Mouse (Mus musculus): ENCODE measurements around the gene Pard3.

The Pard3 gene

DNA sequence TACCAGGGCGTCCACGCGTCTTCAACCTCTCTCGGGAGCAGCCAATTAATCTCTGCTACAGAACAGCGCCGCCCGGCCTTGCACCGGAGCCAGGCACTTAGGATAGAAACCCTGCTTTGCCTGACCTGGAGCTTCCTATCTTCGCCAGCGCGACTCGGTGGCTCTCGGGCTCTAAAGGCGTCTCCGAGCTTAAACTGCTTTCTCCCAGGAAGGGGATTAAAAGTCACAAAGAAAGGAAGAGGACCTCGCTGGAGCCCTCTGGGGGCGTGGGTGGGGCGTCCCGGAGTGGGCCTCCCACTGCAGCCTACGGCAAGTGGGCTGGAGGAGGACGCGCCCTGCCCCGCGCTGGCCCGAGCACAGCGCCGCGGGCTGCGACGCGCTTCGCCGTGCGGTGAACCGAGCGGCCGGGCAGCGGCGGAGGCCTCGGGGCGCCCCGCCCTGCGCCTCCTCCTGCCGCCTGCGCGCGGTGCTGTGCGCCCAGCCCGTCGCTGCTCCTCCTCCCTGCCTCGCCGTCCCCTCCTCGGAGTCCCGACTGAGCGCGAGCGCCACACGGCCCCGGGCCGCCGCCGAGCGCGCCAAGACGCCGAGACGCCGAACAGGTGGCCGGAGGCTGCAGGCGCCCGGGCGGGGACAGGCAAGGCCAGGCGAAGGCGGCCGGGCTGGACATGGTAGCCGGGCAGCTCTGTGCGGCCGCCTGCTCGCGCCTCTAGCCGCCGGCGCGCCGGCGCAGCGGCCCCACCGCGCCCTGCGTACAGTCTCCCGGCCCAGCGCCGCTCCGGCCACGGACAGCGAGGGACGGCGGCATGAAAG is at the start of gene Pard3:
TSS of gene Pard3 (plus strand) at position 343 of the 810 bp plus-strand sequence.
- peak; percentile 66 for DNase-seq

DNA sequence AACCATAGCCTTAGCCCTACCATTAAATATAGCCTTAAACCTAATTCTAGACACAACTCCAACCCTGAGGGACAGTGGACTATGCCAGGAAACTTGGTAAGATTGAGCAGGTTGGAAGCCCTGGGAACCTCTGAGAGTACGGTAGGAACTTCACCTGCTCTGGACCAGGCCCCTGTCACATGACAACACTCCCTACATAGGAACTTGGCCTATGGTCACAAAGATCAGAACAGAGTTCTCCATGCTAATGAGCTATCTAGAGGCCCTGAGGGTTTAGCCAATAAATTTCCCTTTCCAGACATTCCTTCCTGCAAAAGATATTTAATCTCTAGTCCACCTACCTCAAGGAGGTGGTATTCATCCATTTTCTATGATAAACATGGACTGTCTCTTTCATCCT is 41.9 kb upstream of the Pard3 start:
- DNase-seq, result no peak

DNA sequence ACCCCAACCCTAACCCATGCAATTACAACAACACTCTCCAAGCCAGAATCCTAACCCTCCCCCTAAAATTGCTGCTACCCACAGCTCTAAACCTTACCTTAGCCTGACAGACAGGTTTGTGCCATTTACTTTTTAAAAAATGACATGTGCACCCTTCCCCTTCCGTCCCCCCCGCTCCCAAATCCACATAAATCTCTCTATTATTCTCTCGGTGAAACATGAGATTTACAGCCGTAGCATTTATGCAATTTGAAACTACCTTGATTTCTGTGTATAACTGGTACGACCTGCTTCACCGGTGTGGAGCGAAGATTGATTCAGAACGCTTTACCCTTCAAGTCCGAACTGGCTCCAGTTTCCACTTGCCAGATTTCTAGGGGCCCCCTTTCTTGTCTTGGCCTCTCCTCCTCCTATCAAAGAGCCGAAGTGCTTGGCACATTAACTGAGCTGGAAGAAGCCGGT is 38.4 kb upstream of the Pard3 start:
- DNase-seq, result no peak

DNA sequence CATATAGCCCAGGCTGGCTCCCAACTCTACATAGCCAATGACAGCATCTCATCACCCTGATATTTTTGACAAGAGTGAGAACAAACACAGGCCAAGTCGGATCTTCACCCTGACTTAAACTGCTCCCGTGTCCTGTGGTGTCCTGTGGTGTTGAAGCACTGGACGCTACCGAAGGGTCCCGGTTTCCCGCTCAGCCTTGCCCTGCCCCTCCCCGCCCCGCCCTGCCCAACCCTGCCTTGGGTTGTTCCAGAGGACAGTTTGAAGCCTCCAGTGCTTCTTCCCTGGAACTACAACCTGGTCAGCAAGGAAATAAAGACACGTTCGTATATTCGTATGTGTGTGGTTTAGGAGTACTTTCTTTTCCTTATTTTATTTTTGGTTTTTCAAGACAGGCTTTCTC is 37.9 kb upstream of the Pard3 start:
- DNase-seq, result no peak

DNA sequence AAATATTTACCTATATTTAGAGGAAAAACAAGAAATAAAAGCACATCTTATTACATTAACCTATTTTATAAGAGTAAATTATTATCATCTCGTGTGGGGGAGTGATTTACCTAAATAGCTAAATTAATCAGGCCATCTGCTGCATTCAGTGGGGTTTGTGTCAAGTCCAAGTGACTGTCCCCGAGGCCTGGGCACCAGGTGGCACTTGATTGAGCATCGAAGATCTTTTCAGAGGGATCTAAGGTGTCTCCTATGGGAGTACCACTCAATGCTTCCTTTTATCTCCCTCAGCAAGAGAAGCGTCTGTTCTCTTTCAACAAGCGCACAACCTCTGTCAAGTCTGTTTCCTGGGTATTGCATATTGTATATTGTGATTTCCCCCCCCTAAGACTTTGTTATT is 32.2 kb upstream of the Pard3 start:
- no peak for DNase-seq

DNA sequence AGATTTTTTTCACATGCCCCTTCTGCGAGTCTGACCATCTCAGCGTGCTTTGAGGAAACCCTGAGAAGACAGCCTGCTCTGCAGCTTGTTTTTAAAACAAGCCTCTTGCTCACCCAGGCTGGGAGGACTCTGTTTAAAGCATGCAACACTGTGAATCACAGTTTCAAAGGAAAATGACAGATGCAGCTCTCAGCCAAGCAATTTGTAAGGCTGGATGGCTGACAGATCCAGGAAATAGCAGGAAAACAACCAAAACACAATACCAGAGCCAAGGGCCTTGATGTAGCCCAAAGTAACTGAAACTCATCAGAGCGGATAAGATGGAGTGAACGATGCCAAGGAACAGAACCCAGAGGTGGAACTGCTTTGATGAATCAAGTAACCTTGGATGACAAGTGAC is 24.8 kb upstream of the Pard3 start:
- DNase-seq, result peak; percentile 9

DNA sequence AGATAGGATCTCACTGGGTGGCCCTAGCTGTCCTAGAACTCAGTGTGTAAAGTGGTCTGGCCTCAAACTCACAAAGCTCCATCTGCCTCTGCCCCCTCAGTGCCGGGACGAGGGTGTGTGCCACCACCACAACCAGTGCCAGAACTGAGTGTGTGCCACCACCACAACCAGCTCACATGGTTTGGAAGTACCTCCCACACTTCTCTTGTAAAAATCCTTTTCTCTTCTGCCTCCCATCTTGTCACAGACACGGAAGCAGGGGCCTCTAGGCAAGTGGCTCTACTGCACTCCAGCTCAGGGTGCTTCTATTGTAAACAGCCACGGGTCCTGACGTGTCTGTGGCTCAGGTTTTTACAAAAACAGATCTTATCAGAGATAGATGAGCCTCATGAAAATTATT is 13.7 kb upstream of the Pard3 start:
- no peak for DNase-seq

DNA sequence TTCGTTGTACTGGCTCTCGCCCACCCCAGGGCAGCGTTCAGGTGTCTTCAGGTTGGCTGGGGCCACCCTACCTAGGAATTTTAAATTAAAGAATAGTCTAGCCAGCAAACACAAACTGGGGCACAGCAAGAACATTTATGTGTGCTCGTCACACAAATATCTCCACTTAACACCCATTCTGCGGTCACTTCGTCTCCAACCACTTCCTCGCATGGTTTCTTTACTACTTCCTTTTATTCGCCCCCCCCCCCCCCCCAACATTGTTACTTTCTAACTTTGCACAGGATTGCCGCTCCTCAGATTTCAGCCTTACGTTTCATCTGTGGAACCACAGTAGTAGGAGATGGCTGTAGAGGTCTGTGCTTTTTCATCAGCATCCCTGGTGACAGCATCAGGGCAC is 11.6 kb upstream of the Pard3 start:
- no peak for DNase-seq

DNA sequence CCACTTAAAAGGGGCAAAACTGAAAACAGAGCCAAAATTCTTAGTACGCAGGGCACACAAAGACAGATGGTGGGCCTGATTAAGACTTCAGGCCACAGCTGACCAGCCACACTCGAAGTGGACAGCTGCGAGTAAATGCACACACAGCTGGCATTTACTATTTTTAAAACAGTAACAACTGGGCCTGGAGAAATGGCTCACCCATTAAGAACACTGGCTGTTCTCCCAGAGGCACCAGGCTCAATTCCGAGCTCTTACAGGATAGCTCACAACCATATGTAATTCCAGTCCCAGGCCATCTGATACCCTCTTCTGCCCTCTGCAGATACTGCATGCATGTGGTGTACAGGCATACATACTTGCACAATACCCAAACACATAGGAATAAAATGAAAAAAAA is 8.6 kb upstream of the Pard3 start:
- DNase-seq, result no peak

DNA sequence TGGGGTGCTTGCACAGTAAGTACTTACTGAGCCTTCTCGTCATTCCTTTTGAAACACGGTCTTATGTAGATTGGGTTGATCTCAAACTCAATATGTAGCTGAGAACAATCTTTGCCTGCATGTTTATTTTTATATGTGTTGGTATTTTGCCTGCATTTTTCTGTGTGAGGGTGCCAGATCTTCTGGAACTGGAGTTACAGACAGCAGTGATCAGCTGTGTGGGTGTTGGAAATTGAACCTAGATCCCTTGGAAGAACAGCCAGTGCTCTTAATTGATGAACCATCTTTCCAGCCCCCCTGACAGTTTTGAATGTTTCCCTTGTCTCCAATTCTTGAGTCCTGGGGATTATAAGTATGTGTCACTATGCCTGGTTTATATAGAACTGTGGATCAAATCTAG is 4.9 kb upstream of the Pard3 start:
- DNase-seq, result no peak

DNA sequence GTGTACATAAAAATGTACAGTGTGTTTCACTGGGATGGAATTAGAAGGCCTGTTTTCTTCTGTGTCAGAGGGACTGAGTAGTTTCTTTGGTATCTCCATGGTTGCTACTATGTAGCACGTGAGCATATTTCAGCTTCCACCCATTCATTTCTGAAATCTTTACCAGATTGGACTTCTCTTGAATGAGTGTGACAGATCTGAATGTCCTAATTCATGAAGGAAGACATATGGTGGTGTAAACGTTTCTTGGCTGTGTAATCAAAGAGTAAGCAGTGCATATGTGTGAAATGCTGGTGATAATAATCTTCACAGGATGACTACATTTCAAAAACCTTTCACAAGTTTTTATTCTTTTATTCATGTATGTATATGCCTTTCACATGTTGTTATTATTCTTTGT is 3.9 kb upstream of the Pard3 start:
- no peak for DNase-seq

DNA sequence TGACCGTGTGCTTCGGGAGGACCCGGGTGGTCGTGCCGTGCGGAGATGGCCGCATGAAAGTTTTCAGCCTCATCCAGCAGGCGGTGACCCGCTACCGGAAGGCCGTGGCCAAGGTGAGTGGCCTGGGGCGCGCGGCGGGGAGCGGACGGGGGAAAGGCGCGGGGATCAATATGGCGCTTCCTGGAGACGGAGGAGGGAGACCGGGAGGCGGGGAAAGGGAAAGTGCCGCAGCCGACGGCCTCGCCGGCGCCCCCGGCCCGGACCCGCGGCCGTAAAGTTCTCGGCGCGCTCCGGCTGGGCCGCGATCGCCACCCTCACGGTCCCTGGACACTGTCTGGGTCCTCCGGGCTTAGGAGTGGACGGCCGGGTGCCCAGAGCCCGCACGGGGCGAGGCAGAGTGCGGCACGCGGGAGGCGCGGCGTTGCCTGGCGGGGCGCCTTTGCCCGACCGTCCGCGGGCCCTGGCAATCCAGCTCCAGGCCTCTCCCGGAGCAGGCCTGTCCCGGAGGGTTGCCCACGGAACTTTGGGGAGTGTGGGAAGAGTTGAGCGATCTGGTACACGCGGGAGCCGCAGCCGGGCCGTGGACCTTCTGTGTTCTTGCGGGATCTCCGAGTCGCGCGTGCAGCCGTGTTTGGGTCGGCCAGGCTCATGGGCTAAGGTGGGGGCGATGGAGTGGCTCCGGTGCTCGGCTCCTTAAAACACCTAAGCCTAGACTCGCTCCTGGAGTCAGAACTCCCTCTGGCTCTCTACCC is 844 bp downstream of the Pard3 start:
- peak; percentile 38 for DNase-seq

DNA sequence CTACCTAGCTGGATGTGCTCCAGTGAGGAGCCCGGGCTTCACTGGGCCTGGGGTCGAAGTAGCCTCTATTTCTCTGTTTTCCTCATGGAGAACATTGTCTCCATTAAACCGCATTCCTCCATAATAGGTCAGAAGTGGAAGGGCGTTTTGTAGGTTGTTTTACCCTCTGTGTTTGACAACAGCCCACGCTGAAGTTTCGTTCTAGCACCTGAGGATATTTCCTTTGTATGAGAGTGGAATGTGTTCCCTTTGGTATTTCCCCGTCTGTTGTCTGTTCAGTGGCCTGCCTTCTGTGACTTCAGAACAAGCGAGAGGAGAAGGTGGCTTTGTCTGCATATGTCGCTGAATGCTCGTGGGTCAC is 1.4 kb downstream of the Pard3 start:
- DNase-seq, result no peak

DNA sequence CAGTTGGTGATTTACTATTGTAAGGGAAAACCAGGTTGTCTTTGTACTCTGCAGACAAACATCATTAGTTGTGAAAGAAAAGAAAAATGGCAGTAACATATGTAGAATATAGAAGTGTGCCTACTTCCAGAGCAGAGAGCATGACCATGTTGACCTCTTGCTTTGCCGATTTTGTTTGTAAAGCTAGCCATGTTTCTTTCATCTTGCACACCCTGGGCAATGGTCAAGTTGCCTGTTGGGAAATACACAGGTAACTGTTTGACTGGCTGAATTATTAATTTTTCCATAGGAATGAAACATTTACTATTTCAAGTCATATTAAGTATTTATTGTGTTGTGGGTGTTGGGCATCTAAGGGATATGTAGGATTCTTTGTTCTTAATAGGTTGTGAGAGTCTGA is 2.1 kb downstream of the Pard3 start:
- DNase-seq, result no peak

DNA sequence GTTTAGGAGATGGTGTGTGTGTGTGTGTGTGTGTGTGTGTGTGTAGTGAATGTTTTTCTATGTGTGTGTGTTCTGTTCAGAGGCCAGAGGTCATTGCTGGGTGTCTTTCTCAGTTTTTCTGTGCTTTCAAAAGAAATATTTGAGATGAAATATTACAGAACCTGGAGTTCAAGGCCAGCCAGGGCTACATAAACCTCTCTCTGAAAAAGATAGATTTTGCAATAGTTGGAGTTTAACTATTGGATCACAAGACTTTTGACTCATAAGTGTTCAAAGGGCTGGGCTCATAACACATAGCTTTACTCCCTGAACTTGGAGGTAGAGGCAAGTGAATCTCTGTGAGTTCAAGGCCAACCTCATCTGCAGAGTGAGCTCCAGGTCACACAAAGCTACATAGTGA is 2.8 kb downstream of the Pard3 start:
- DNase-seq, result no peak

DNA sequence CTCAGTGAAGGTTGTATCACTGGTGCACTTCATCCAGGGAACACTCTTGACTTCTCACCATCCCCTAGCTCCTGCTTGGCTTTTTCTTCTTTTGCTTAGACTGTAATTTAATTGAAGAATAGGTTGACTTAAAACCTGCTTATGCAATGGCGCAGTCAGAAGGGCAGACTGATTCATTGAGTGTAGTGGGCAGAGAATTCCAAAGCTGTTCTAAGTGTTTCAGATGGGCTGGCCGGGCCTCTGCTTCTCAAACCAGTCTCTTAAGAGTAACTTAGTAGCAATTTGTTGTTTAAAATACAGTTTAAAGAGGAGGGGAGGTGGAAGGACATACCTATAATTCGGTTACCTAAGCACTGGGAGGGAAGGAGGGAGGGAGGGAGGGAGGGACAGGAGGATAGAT is 5.0 kb downstream of the Pard3 start:
- no peak for DNase-seq

DNA sequence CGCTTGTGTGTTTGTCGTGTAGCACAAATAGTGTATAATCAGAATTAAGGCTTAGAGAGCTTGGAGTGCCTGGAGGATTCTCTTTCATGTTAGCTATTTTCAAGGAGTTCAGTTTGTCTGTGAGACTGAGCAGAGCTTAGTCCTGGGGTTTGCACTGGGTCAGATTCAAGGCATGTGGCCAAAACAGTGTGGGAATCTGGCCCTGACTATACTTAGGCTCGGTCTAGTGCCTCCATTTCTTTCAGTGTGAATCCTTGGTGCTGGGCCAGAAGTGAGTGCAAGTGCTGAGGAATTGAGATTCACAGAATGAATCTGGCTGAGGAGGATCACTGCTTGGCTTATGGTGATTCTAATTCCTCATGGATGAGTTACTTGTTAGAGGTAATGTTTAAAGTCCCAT is 6.5 kb downstream of the Pard3 start:
- peak; percentile 34 for DNase-seq

DNA sequence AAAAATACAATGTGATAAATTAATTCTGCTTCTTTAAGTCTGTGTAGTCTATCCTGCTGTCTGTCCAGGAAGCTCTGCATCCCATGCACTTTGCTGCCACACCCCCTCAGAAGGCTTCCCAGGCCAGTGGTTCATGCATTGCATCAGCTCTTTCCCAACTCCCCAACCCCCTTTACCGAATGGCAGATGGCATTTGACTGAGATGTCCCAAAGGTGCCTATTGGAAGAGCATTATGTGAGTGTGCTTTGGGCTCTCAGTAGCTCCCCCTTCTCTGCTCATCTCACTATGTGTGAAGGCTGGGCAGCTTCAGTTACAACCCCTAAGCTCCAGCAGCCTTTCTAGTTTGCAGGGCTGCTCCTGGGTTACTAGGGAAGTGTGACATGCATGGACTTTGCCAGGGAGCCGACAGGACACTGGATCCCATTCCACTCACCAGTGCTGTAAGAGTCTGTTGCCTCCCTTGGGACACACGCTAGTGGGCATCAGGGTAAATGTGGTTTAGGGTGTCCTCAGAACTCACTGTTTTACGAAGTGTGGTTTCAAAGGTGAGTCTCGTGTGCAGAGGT is 9.4 kb downstream of the Pard3 start:
- no peak for DNase-seq

DNA sequence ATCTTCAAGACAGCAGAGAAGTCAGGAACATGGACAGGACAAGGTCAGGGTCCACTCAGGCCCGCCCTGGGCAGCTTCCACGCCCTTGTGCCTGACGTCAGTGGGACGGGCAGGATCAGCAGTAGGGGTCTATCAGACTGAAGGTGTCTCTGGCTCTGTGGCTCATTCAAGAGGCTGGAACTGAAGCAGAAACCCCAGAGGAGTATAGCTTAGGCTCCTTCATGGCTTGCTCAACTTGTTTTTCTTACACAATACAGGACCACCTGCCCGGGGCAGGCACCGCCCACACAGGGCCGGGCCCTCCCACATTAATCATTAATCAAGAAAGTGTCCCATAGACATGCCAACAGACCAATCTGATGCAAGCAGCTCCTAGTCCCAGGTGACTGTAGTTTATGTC is 12.8 kb downstream of the Pard3 start:
- no peak for DNase-seq

DNA sequence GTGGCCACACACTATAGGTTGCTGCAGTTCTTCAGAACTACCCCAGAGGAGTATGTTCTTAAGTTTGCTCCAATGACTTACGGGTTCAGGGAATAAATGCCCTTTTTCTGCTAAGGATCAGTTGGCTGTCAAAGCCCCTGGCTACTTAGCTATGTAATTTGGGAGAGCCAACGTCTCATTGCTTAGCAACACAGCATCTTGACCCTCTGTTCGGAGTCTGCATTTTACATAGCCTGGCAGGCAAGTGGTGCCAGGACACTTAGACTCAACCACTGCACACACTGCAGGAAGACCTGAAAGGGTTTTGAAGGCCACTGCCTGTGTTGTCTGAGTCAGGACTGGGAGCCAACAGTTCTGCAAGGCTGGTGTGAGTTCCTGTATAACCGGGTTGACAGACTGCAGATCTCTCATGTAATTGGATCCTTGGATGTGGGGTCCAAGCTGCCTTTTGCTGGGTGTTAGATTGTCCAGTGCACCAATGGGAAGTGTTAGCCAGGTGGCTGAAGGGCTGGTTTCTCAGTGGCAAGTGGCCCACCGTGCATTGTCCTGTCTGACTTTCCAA is 15.6 kb downstream of the Pard3 start:
- DNase-seq, result no peak

DNA sequence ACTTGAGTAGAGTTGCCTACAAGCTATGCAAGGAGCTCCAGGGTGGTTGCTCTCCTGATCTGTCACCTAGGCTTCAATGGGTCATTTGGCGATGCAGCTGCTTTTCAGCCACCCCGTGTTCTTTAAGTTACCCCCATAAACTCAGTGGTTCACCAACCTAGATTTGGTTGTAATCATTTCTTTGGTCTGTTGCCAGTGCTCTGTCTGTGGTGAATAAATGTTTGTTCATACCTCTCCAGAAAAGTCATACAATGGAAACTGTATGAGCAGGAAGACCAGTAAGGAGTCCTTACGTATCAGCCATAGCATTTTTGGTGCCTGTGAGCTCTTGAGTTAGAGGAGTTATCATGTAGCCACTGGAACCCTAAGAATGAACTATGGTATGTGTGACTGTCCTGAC is 17.6 kb downstream of the Pard3 start:
- no peak for DNase-seq

DNA sequence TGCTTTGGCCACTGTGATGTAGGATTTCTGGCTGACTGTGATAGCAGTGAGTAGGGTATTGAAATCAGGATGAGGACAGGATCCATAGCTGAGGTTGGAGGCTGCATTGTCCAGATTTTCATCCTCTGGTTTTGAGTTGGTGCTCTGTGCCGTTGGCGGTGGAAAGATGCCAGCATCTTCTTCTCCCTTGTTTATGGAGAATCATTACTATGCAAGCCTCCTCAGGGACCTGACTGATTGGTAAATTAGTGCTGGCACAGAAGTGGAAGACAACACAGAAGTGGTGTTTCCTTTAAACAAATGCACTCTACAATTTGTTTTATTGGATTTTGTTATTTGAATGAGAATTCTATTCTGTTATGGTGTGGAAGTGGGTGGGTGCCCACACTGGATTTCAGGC is 18.8 kb downstream of the Pard3 start:
- DNase-seq, result no peak

DNA sequence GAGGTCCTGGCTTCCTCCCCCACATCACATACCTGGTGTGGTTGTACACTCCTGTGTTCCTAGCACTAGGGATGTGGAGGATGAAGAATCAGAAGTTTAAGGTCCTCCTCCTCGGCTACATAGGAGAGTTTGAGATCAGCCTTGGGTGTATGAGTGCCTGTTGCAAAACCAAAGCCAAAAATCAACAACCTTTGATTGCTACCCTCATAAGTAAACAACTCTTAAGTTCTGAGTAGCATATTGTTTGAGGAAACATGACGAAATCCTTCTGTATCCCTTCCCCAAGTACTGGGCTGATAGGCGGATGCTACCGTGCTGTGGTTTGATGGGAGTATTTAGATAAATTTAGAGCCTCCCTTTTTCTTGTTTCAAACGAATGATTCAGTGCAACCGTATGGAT is 20.9 kb downstream of the Pard3 start:
- DNase-seq, result no peak

DNA sequence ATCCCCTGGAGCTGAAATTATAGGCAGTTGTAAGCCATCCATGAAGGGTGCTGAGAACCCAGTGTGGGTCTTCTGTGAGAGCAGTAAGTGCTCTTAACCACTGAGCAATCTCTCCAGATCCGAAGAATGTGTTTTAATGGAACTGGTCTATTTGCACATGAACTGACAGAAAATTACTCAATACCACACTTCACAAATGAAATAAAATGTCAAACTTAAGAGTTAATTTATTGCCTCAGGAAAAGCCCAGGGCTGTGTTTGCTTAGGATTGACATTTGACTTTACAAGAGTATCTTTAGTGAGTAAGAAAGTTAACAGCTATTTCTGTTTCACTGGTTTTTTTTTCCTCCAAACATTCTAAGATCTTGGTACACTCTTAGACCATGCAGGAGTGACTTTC is 23.7 kb downstream of the Pard3 start:
- DNase-seq, result no peak
